Mouse (Mus musculus) adrenal gland, postnatal 4 days (tissue): ENCODE results near the gene Arl14ep. TPM values are rescaled to one million over a fixed set of nuclear protein-coding genes. Genes with fewer than 3 reads are reported as not detected.
A peak's percentile ranks its signal among the peaks of the same experiment; 100 is the strongest.
"Not testable (repeated sequence)": the region's sequence is repeated elsewhere in the genome, so short reads cannot be mapped to it uniquely, and the experiment has no call there.

Experiments
- DNase-seq, 2 experiments: peaks; one replicate each; pipeline ENCODE4 v3.0.0; 2021 to 2022; ENCODE audit warnings: low spot score in 2 of 2, mixed read lengths in 2 of 2
- long read RNA-seq, 2 experiments: library from polyadenylated mRNA; stranded (forward); transcript quantifications; one replicate each; pipeline ENCODE4 v2.0.0; 2021
- total RNA-seq, 2 experiments: library from RNA; stranded (reverse); gene quantifications; 2 replicates each; pipeline ENCODE4 v1.2.3; 2021

Arl14ep gene
- total RNA-seq = 10 to 100 TPM; 49.4 to 49.7 TPM
- long read RNA-seq, experiment 1, partial matches to known transcripts = 4 of 10 reads
- long read RNA-seq, experiment 1, other reads (novel, unspliced or antisense) = 3 of 10 reads
- long read RNA-seq, experiment 2, partial matches to known transcripts = 4 of 13 reads
- long read RNA-seq, experiment 2, other reads (novel, unspliced or antisense) = 8 of 13 reads

- DNase-seq = peak; percentile 59 to 79
Observed at GRCm38 (mm10) chr2:106973959-106974639, at the start of gene Arl14ep. Gene Arl14ep (minus strand): TSS chr2:106974424.

GRCm38 (mm10) chr2:107022713-107023112, 48.5 kb upstream of the Arl14ep start:
- DNase-seq = no peak

- no peak for DNase-seq
Observed at GRCm38 (mm10) chr2:107019331-107019730, 45.1 kb upstream of the Arl14ep start.

GRCm38 (mm10) chr2:107013161-107013560, 38.9 kb upstream of the Arl14ep start:
- DNase-seq = no peak

- no peak for DNase-seq
Observed at GRCm38 (mm10) chr2:107012318-107012717, 38.1 kb upstream of the Arl14ep start.

GRCm38 (mm10) chr2:107010160-107010559, 35.9 kb upstream of the Arl14ep start:
- no peak for DNase-seq

- no peak for DNase-seq
Observed at GRCm38 (mm10) chr2:107006378-107006777, 32.2 kb upstream of the Arl14ep start.

GRCm38 (mm10) chr2:107005876-107006275, 31.7 kb upstream of the Arl14ep start:
- not testable (repeated sequence) for DNase-seq

GRCm38 (mm10) chr2:106991261-106991660, 17.0 kb upstream of the Arl14ep start:
- DNase-seq = no peak

- no peak for DNase-seq
Observed at GRCm38 (mm10) chr2:106984945-106985344, 10.7 kb upstream of the Arl14ep start.

- no peak for DNase-seq
Observed at GRCm38 (mm10) chr2:106982503-106982902, 8.3 kb upstream of the Arl14ep start.

GRCm38 (mm10) chr2:106976472-106976871, 2.2 kb upstream of the Arl14ep start:
- no peak for DNase-seq

- no peak for DNase-seq
Observed at GRCm38 (mm10) chr2:106973332-106973958, 779 bp downstream of the Arl14ep start.

- DNase-seq = no peak
Observed at GRCm38 (mm10) chr2:106972851-106973250, 1.4 kb downstream of the Arl14ep start.

- DNase-seq = no peak
Observed at GRCm38 (mm10) chr2:106970971-106971370, 3.3 kb downstream of the Arl14ep start.

GRCm38 (mm10) chr2:106968320-106968719, 5.9 kb downstream of the Arl14ep start:
- no peak for DNase-seq

- no peak for DNase-seq
Observed at GRCm38 (mm10) chr2:106963560-106963959, 10.7 kb downstream of the Arl14ep start.

- no peak for DNase-seq
Observed at GRCm38 (mm10) chr2:106961650-106962049, 12.6 kb downstream of the Arl14ep start.

GRCm38 (mm10) chr2:106961066-106961465, 13.2 kb downstream of the Arl14ep start:
- DNase-seq = no peak

- DNase-seq = no peak
Observed at GRCm38 (mm10) chr2:106960237-106960636, 14.0 kb downstream of the Arl14ep start.

- no peak for DNase-seq
Observed at GRCm38 (mm10) chr2:106959380-106959779, 14.8 kb downstream of the Arl14ep start.

GRCm38 (mm10) chr2:106958916-106959315, 15.3 kb downstream of the Arl14ep start:
- no peak for DNase-seq
